Mouse (Mus musculus): ENCODE data around the gene Ccdc80. TPM values are rescaled to one million over a fixed set of nuclear protein-coding genes. Genes with fewer than 3 reads are reported as not detected.

The Ccdc80 gene
- polyA plus RNA-seq (2012; fragmentation: generic; extraction: Trizol) = 21.7 TPM

- Histone ChIP-seq H3K79me2 (ENCODE audit: control insufficient read depth, insufficient read depth) (peaks cover 7% of the 10 kb centered on the region), H3K36me3 (ENCODE audit: control insufficient read depth, insufficient read depth) (no peaks in the 10 kb centered on the region), H3K27me3 (ENCODE audit: control insufficient read depth, insufficient read depth, insufficient read length) (no peaks in the 10 kb centered on the region), H3K4me2 (ENCODE audit: low read depth) (peak within 1 kb of the TSS; percentile 99), H3ac (ENCODE audit: control insufficient read depth, insufficient read length) (no peak within 1 kb of the TSS), H3K4me3 (peak within 1 kb of the TSS; percentile 25)
- TF ChIP-seq MYOG (IDR thresholded peaks at IDR 0.05; ENCODE audit: control insufficient read depth in 1 of 3, insufficient read depth in 1 of 3, insufficient read length in 2 of 3, low read depth in 2 of 3) = peak in 1 of 3 experiments; percentile 62
- TF ChIP-seq MYOD1 (IDR thresholded peaks at IDR 0.05; ENCODE audit: control insufficient read depth in 1 of 3, insufficient read length in 2 of 3, low read depth in 2 of 3) = no peak
These were observed at the start of gene Ccdc80 for GRCm38 (mm10) chr16:45093137-45093731. Gene Ccdc80, plus strand, starts transcription at chr16:45093402.

- no peak overlapping the region for H3K4me3 ChIP-seq
These were observed 48.4 kb upstream of the Ccdc80 start for GRCm38 (mm10) chr16:45044844-45045243.

GRCm38 (mm10) chr16:45057222-45057621 is 36.0 kb upstream of the Ccdc80 start:
- TF ChIP-seq TCF3 (IDR thresholded peaks at IDR 0.05; ENCODE audit: insufficient read length, low read depth) (no peak), MYOD1 (IDR thresholded peaks at IDR 0.05; ENCODE audit: control insufficient read depth in 1 of 3, insufficient read length in 2 of 3, low read depth in 2 of 3) (peak in 2 of 3 experiments; percentile 51 to 60), MYOG (IDR thresholded peaks at IDR 0.05; ENCODE audit: control insufficient read depth in 1 of 3, insufficient read depth in 1 of 3, insufficient read length in 2 of 3, low read depth in 2 of 3) (peak in 1 of 3 experiments; percentile 43)
- Histone ChIP-seq H3K36me3 (ENCODE audit: control insufficient read depth, insufficient read depth) (no peaks in the 10 kb centered on the region), H3K27me3 (ENCODE audit: control insufficient read depth, insufficient read depth, insufficient read length) (no peaks in the 10 kb centered on the region), H3K79me2 (ENCODE audit: control insufficient read depth, insufficient read depth) (no peaks in the 10 kb centered on the region), H3K4me3 (no peak overlapping the region), H3ac (ENCODE audit: control insufficient read depth, insufficient read length) (no peak overlapping the region), H3K4me2 (ENCODE audit: low read depth) (peak overlapping the region; percentile 47)

More at GRCm38 (mm10) chr16:45044844-45045243, 48.4 kb upstream of the Ccdc80 start:
- Histone ChIP-seq H3K36me3 (ENCODE audit: control insufficient read depth, insufficient read depth) (no peaks in the 10 kb centered on the region), H3K79me2 (ENCODE audit: control insufficient read depth, insufficient read depth) (no peaks in the 10 kb centered on the region), H3ac (ENCODE audit: control insufficient read depth, insufficient read length) (no peak overlapping the region), H3K4me2 (ENCODE audit: low read depth) (peak overlapping the region; percentile 28), H3K27me3 (ENCODE audit: control insufficient read depth, insufficient read depth, insufficient read length) (no peaks in the 10 kb centered on the region)
- TF ChIP-seq USF1 (IDR thresholded peaks at IDR 0.05; ENCODE audit: low read depth) (no peak), SRF (IDR thresholded peaks at IDR 0.05; ENCODE audit: control insufficient read depth, insufficient read length, low read depth) (no peak), TCF3 (IDR thresholded peaks at IDR 0.05; ENCODE audit: insufficient read length, low read depth) (no peak), CEBPB (IDR thresholded peaks at IDR 0.05; ENCODE audit: insufficient read depth, poor library complexity, severe bottlenecking) (no peak), REST (IDR thresholded peaks at IDR 0.05; ENCODE audit: insufficient read depth, insufficient read length) (no peak), POLR2A (IDR thresholded peaks at IDR 0.05; ENCODE audit: insufficient read length, low read depth) (no peak), MYOD1 (IDR thresholded peaks at IDR 0.05; ENCODE audit: control insufficient read depth in 1 of 3, insufficient read length in 2 of 3, low read depth in 2 of 3) (no peak), E2F4 (IDR thresholded peaks at IDR 0.05; ENCODE audit: insufficient read depth) (no peak), TCF12 (IDR thresholded peaks at IDR 0.05; ENCODE audit: insufficient read depth, poor library complexity, severe bottlenecking) (no peak), MYOG (IDR thresholded peaks at IDR 0.05; ENCODE audit: control insufficient read depth in 1 of 3, insufficient read depth in 1 of 3, insufficient read length in 2 of 3, low read depth in 2 of 3) (no peak), MAX (IDR thresholded peaks at IDR 0.05; ENCODE audit: low read depth) (no peak), POLR2AphosphoS2 (IDR thresholded peaks at IDR 0.05; ENCODE audit: insufficient read length, low read depth) (no peak)

GRCm38 (mm10) chr16:45057922-45058321 is 35.3 kb upstream of the Ccdc80 start:
- Histone ChIP-seq H3ac (ENCODE audit: control insufficient read depth, insufficient read length) (no peak overlapping the region), H3K27me3 (ENCODE audit: control insufficient read depth, insufficient read depth, insufficient read length) (no peaks in the 10 kb centered on the region), H3K36me3 (ENCODE audit: control insufficient read depth, insufficient read depth) (no peaks in the 10 kb centered on the region), H3K4me2 (ENCODE audit: low read depth) (peak overlapping the region; percentile 47), H3K4me3 (no peak overlapping the region), H3K79me2 (ENCODE audit: control insufficient read depth, insufficient read depth) (no peaks in the 10 kb centered on the region)
- TF ChIP-seq MYOG (IDR thresholded peaks at IDR 0.05; ENCODE audit: control insufficient read depth in 1 of 3, insufficient read depth in 1 of 3, insufficient read length in 2 of 3, low read depth in 2 of 3) (no peak), TCF12 (IDR thresholded peaks at IDR 0.05; ENCODE audit: insufficient read depth, poor library complexity, severe bottlenecking) (no peak), REST (IDR thresholded peaks at IDR 0.05; ENCODE audit: insufficient read depth, insufficient read length) (no peak)

- no peaks in the 10 kb centered on the region for H3K79me2 ChIP-seq (ENCODE audit: control insufficient read depth, insufficient read depth)
- H3K4me3 ChIP-seq = no peak overlapping the region
- no peak overlapping the region for H3K4me2 ChIP-seq (ENCODE audit: low read depth)
- no peaks in the 10 kb centered on the region for H3K27me3 ChIP-seq (ENCODE audit: control insufficient read depth, insufficient read depth, insufficient read length)
- H3K36me3 ChIP-seq (ENCODE audit: control insufficient read depth, insufficient read depth) = no peaks in the 10 kb centered on the region
- no peak for TF ChIP-seq E2F4 (IDR thresholded peaks at IDR 0.05; ENCODE audit: insufficient read depth)
- TF ChIP-seq MAX (IDR thresholded peaks at IDR 0.05; ENCODE audit: low read depth) = no peak
- TF ChIP-seq POLR2A (IDR thresholded peaks at IDR 0.05; ENCODE audit: insufficient read length, low read depth) = no peak
- TF ChIP-seq MYOG (IDR thresholded peaks at IDR 0.05; ENCODE audit: control insufficient read depth in 1 of 3, insufficient read depth in 1 of 3, insufficient read length in 2 of 3, low read depth in 2 of 3) = no peak
- TF ChIP-seq REST (IDR thresholded peaks at IDR 0.05; ENCODE audit: insufficient read depth, insufficient read length) = no peak
- TF ChIP-seq TCF3 (IDR thresholded peaks at IDR 0.05; ENCODE audit: insufficient read length, low read depth) = no peak
- H3ac ChIP-seq (ENCODE audit: control insufficient read depth, insufficient read length) = no peak overlapping the region
These were observed 32.1 kb upstream of the Ccdc80 start for GRCm38 (mm10) chr16:45061140-45061539.

Measured in myocyte (in vitro differentiated cells).